Mouse (Mus musculus) forebrain, embryonic 10.5 days (tissue): ENCODE measurements around the gene Dapl1. TPM values are rescaled to one million over a fixed set of nuclear protein-coding genes. Genes with fewer than 3 reads are reported as not detected.

ENCODE experiments used
- DNase-seq: peaks from one replicate; pipeline ENCODE4 v3.0.0-alpha.2; 2017; ENCODE audit warnings: low spot score; ENCODE audit errors: extremely low spot score
- H3K27ac ChIP-seq: fragments of 300-500 bp; sonication (generic); 2 replicates; pipeline ENCODE4 v1.5.1; 2016; ENCODE audit warnings: mild to moderate bottlenecking
- H3K27me3 ChIP-seq: fragments of 300-500 bp; sonication (generic); 2 replicates; pipeline ENCODE4 v1.6.1; 2016; ENCODE audit warnings: mild to moderate bottlenecking; ENCODE audit not compliant: poor library complexity, severe bottlenecking
- H3K36me3 ChIP-seq: fragments of 300-500 bp; sonication (generic); replicated peaks from 2 replicates; pipeline ENCODE4 v1.6.1; 2016; ENCODE audit warnings: mild to moderate bottlenecking, moderate library complexity
- H3K4me1 ChIP-seq: fragments of 300-500 bp; sonication (generic); 2 replicates; pipeline ENCODE4 v1.6.1; 2016
- H3K4me3 ChIP-seq: fragments of 300-500 bp; sonication (generic); 2 replicates; pipeline ENCODE4 v1.5.1; 2016; ENCODE audit warnings: mild to moderate bottlenecking, moderate library complexity
- H3K9me3 ChIP-seq: fragments of 300-500 bp; sonication (generic); 2 replicates; pipeline ENCODE4 v1.6.1; 2016; ENCODE audit warnings: mild to moderate bottlenecking, moderate library complexity
- WGBS: fragments of 180-500 bp; shearing (Covaris S2); methylation state at CpG from one replicate; pipeline ENCODE4 v1.1.7; 2016; 5-methylcytosine and 5-hydroxymethylcytosine counted together
- polyA plus RNA-seq: library from polyadenylated mRNA; unstranded; fragments of >200 nt; fragmentation: Nextera tagmentation; extraction: Ambion mirVana; gene quantifications from 2 replicates; pipeline ENCODE4 v1.2.1, GENCODE M21; 2016

Dapl1 gene
- polyA plus RNA-seq, 1 experiment from 2014 or later, result 1.2 TPM

- no peaks in the 10 kb centered on the region for H3K36me3 ChIP-seq
- H3K27ac ChIP-seq, result no peak overlapping the region
- 0 out of 2 replicates have a peak, but pooled peaks cover 6% of the 10 kb centered on the region for H3K4me1 ChIP-seq
- no peaks in the 10 kb centered on the region for H3K27me3 ChIP-seq
- H3K4me3 ChIP-seq, result no peak overlapping the region
- DNase-seq, result no peak
- WGBS, result 91% methylated on average over 6 of the region's 6 CpGs
- no peaks in the 10 kb centered on the region for H3K9me3 ChIP-seq
Observed at GRCm38 (mm10) chr2:59462086-59462485, 22.4 kb upstream of the Dapl1 start.

- WGBS, result 85% methylated on average over 12 of the region's 12 CpGs
- Histone ChIP-seq H3K27ac (no peak overlapping the region), H3K36me3 (no peaks in the 10 kb centered on the region), H3K27me3 (no peaks in the 10 kb centered on the region), H3K4me3 (no peak overlapping the region), H3K9me3 (no peaks in the 10 kb centered on the region), H3K4me1 (0 out of 2 replicates have a peak, but pooled peaks cover 6% of the 10 kb centered on the region)
- DNase-seq, result no peak
Observed at GRCm38 (mm10) chr2:59463428-59464182, 20.8 kb upstream of the Dapl1 start.

GRCm38 (mm10) chr2:59465671-59466070, 18.8 kb upstream of the Dapl1 start:
- no peaks in the 10 kb centered on the region for H3K27me3 ChIP-seq
- no peaks in the 10 kb centered on the region for H3K36me3 ChIP-seq
- no peak overlapping the region for H3K4me3 ChIP-seq
- peaks cover 14% of the 10 kb centered on the region for H3K4me1 ChIP-seq
- H3K9me3 ChIP-seq, result no peaks in the 10 kb centered on the region
- H3K27ac ChIP-seq, result no peak overlapping the region
- 57% methylated on average over 5 of the region's 5 CpGs for WGBS
- no peak for DNase-seq

DNA sequence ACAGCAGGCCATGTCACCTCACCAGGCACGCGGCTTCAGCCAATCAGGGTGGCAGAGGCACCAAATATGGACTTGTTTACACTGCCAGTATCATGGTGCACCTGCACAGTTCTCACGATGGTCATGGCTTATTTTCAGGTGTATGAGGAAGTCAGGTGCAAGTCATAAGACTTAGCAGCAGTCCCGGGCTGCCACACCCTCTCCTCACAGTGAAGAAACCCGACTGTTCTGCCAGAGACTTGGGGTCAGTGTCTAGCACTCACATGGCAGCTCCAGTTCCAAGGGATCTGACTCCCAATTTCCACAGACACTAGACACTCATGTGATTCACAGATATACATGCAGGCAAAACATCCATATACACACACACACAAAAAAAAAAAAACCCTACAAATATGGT, 18.1 kb upstream of the Dapl1 start:
- 82% methylated on average over 5 of the region's 5 CpGs for WGBS
- H3K9me3 ChIP-seq, result no peaks in the 10 kb centered on the region
- no peak overlapping the region for H3K27ac ChIP-seq
- no peak for DNase-seq
- peaks cover 21% of the 10 kb centered on the region for H3K4me1 ChIP-seq
- H3K36me3 ChIP-seq, result no peaks in the 10 kb centered on the region
- H3K4me3 ChIP-seq, result no peak overlapping the region
- H3K27me3 ChIP-seq, result no peaks in the 10 kb centered on the region

DNA sequence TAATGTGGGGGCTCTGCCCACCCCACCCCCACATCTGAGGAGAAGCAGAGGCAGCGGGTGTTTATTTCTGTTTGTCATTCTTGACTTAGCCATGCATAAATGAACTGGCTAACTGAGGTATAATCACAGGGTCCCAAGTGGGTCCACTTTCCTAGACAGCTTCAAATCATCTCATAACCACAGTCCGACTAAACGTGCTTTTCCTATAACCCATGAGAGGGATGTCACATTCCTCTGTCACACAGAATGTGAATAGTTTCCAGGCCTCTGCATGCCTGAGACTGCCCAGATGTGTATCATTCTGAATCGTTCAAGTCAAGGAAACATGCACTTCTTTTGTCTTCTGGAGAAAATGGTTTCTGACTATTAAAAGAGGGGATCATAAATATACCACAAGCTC, 17.4 kb upstream of the Dapl1 start:
- Histone ChIP-seq H3K27ac (no peak overlapping the region), H3K4me1 (peaks cover 27% of the 10 kb centered on the region), H3K36me3 (no peaks in the 10 kb centered on the region), H3K4me3 (no peak overlapping the region), H3K9me3 (no peaks in the 10 kb centered on the region), H3K27me3 (no peaks in the 10 kb centered on the region)
- WGBS, result 81% methylated on average over 4 of the region's 4 CpGs
- DNase-seq, result no peak

DNA sequence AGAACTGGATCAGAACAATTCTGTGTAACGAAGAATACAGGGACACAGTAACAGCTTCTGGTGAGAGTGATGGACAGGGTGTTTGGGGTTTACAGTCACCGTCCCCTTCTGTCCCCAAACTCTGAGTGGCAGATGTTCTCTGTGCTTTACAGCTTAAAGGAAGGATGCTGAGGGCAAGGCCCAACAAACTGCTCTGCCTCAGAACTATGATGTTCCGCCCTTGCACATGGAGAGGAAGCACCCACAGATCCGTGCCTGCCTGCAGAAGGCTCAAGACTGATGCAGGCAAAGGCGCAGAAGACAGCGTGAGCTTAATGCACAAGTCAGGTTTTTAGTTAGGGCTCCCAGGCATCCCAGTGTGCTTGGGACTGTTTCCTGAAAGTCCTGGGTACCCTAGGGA, 16.5 kb upstream of the Dapl1 start:
- DNase-seq, result no peak
- Histone ChIP-seq H3K4me1 (peaks cover 27% of the 10 kb centered on the region), H3K4me3 (no peak overlapping the region), H3K27ac (no peak overlapping the region), H3K27me3 (no peaks in the 10 kb centered on the region), H3K9me3 (no peaks in the 10 kb centered on the region), H3K36me3 (no peaks in the 10 kb centered on the region)
- WGBS, result 88% methylated on average over 6 of the region's 6 CpGs

DNA sequence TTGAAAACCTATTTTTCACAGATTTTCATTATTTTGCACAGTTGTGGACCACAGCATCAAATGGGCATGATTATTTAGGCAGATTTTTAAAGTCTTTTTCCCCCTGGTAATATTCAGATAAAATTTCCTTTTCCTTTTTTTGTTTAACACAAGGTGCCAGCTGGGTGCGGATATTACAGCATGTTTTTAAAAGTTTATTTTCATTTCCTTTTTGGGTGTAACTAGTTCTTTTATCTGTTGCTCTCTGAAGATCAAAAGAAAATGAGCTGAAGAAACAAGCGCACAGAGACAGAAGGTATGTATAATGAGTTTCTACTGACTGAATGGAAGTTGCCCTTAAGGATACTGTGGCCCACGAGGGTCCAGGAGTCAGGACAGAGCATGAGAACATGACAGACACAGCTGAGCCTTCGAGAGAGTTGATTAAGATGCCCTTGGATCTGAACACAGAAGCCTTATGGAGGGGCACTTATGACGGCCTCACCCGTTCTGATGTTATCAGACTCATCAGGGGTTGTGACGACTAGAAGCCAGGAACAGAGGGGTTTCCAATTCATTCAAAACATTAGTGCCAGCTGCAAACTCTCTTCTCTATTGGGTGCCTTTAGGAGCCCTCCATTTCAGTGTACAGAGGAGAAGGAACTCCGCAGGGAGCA, 14.7 kb upstream of the Dapl1 start:
- no peaks in the 10 kb centered on the region for H3K27me3 ChIP-seq
- H3K4me1 ChIP-seq, result peaks cover 27% of the 10 kb centered on the region
- H3K4me3 ChIP-seq, result no peak overlapping the region
- no peak for DNase-seq
- WGBS, result 77% methylated on average over 8 of the region's 8 CpGs
- 0 out of 2 replicates have a peak overlapping the region, but pooled peaks have one; percentile 31 for H3K27ac ChIP-seq
- H3K36me3 ChIP-seq, result no peaks in the 10 kb centered on the region
- no peaks in the 10 kb centered on the region for H3K9me3 ChIP-seq

GRCm38 (mm10) chr2:59470326-59471031, 14.0 kb upstream of the Dapl1 start:
- Histone ChIP-seq H3K4me3 (no peak overlapping the region), H3K9me3 (no peaks in the 10 kb centered on the region), H3K36me3 (no peaks in the 10 kb centered on the region), H3K27me3 (no peaks in the 10 kb centered on the region), H3K4me1 (peaks cover 25% of the 10 kb centered on the region), H3K27ac (0 out of 2 replicates have a peak overlapping the region, but pooled peaks have one; percentile 31)
- WGBS, result 65% methylated on average over 11 of the region's 11 CpGs
- DNase-seq, result no peak

DNA sequence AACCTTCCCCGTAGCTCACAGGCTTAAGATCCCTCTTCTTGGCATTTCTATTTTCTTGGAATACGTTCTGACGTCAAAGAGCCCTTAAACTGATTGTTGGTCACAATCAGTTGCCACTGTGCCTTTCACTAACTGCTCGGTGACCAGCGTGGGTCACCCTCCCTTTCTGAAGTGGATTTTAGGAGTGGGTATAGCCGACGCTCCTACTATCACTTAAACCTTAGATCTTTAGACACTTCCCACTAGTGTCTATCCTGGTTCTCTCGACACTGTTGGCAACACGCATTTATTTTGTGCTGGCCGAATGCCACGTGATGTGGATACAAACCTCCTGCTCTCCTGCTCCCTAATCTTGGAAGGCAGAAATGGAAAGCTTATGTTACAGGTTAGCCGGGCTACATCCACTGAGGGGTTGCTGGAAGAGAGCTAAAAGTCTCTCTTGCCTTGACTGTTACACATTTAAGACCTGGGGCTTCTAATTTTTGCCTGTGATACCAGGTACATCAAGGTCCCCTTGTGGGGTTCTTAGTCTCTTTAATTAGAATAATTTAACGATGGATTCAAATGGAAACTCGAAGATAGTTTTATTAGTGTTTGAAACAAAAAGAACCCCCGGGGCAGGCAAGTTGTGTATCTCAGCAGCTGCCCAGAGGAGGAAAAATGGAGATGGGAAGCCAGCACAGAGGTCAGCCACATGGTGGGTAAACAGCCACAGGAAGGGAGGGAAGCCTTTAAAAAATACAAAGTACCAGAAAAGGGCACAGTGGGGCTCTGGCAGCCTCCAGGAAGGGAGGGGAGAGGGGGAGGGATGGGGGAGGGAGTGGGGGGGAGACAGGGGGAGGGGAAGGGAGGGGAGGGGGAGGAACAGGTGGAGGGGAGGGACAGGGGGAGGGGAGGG, 13.2 kb upstream of the Dapl1 start:
- WGBS, result 67% methylated on average over 15 of the region's 15 CpGs
- H3K27ac ChIP-seq, result peak overlapping the region; percentile 4; the same call in 1 of the 2 replicates
- no peaks in the 10 kb centered on the region for H3K27me3 ChIP-seq

DNA sequence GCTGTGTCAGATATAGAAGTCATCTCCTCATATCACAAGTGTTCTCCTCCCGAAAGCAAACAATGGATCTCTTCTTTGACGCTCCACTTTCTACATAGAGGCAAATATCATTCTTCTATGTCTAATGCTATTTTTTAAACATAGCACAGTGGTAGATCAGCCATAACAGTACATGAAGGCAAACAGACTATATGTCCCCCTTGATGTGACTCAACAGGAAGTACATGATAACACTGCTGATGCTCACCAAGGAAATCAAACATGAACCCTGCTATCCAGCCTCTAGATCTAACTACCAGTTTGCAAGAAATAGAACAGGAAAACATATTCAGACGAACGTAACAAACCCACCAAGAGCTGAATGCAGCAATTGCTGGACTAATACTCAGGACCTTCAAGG, 10.1 kb upstream of the Dapl1 start:
- no peak overlapping the region for H3K27ac ChIP-seq
- no peak overlapping the region for H3K4me3 ChIP-seq
- no peak for DNase-seq
- H3K36me3 ChIP-seq, result no peaks in the 10 kb centered on the region
- peaks cover 21% of the 10 kb centered on the region for H3K4me1 ChIP-seq
- H3K27me3 ChIP-seq, result no peaks in the 10 kb centered on the region
- 93% methylated on average over 4 of the region's 4 CpGs for WGBS
- no peaks in the 10 kb centered on the region for H3K9me3 ChIP-seq

More for the DNA sequence above, 13.2 kb upstream of the Dapl1 start:
- H3K4me3 ChIP-seq, result no peak overlapping the region
- H3K36me3 ChIP-seq, result no peaks in the 10 kb centered on the region
- peaks cover 21% of the 10 kb centered on the region for H3K4me1 ChIP-seq
- DNase-seq, result no peak
- H3K9me3 ChIP-seq, result no peaks in the 10 kb centered on the region

DNA sequence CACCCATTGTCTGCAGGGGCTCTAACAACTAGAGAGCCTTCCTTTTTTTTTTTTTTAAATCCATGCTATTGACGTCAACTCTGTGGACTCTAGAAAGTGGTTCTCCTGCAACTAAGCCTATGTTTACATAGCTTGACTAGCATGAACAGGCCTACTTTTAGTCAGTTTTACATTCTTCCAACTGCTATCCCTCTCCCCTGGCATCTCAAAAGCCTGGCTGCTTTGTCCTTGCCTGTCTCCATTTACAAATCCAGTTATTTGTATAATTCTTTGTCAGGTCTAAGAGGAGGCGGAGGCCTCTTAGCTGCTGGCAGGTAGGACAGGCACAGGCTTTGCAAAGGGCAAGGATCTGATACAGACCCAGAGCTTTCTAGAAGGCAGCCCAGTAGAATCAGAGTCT, 627 bp downstream of the Dapl1 start:
- WGBS, result 68% methylated on average over 2 of the region's 2 CpGs

DNA sequence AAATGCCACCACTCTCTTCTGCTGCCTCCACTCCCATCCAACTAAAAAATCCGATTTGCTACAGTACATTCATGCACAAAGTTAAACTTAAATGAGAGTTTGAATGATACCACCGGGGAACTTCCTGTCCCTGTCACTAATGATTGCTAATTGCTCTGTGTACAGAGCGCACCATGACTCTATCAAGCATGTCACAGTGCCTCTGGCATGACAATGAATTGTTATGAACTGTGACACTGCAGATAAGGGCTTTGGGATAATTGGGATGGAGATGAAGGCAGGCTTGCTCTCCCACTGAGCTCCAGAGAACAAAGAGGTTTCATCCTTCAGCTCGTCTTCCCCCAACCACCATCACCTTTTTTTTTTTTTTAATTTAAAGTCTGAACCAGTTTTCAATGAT, 1.2 kb downstream of the Dapl1 start:
- peaks cover 21% of the 10 kb centered on the region for H3K4me1 ChIP-seq
- H3K27me3 ChIP-seq, result no peaks in the 10 kb centered on the region
- no peak overlapping the region for H3K27ac ChIP-seq
- H3K36me3 ChIP-seq, result no peaks in the 10 kb centered on the region
- WGBS, result 59% methylated on average over 4 of the region's 4 CpGs
- no peaks in the 10 kb centered on the region for H3K9me3 ChIP-seq
- no peak overlapping the region for H3K4me3 ChIP-seq
- DNase-seq, result no peak

More for the DNA sequence above, 627 bp downstream of the Dapl1 start:
- DNase-seq, result no peak
- H3K9me3 ChIP-seq, result no peaks in the 10 kb centered on the region
- H3K27ac ChIP-seq, result 0 out of 2 replicates have a peak overlapping the region, but pooled peaks have one; percentile 9
- H3K36me3 ChIP-seq, result no peaks in the 10 kb centered on the region
- H3K4me3 ChIP-seq, result no peak overlapping the region
- no peaks in the 10 kb centered on the region for H3K27me3 ChIP-seq
- peaks cover 21% of the 10 kb centered on the region for H3K4me1 ChIP-seq
